Mouse (Mus musculus) midbrain, embryonic 16.5 days (tissue): ENCODE results near the gene Tesk1. TPM values are rescaled to one million over a fixed set of nuclear protein-coding genes. Genes with fewer than 3 reads are reported as not detected.

Experiments used
- ATAC-seq: fragments of 200-750 bp; cut with Nextera tagmentation; 2 replicates; pipeline ENCODE4 v1.8.0; 2017; ENCODE audit warnings: moderate TSS enrichment
- H3K27ac ChIP-seq: fragments of 300-500 bp; sonication (generic); 2 replicates; pipeline ENCODE4 v1.5.1; 2014; ENCODE audit warnings: mild to moderate bottlenecking, low read length, mixed read lengths
- H3K27me3 ChIP-seq: fragments of 300-500 bp; sonication (generic); 2 replicates; pipeline ENCODE4 v1.6.1; 2014; ENCODE audit warnings: low read depth, low read length, mixed read lengths; ENCODE audit not compliant: control insufficient read depth, insufficient read depth
- H3K36me3 ChIP-seq: fragments of 300-500 bp; sonication (generic); 2 replicates; pipeline ENCODE4 v1.6.1; 2014; ENCODE audit warnings: mild to moderate bottlenecking, low read length, moderate library complexity, mixed read lengths; ENCODE audit not compliant: control insufficient read depth, insufficient read depth
- H3K4me1 ChIP-seq: fragments of 300-500 bp; sonication (generic); 2 replicates; pipeline ENCODE4 v1.6.1; 2014; ENCODE audit warnings: mild to moderate bottlenecking, low read length, mixed read lengths; ENCODE audit not compliant: control insufficient read depth, insufficient read depth
- H3K4me2 ChIP-seq: fragments of 300-500 bp; sonication (generic); 2 replicates; pipeline ENCODE4 v1.6.1; 2014; ENCODE audit warnings: mild to moderate bottlenecking, low read length, mixed read lengths
- H3K4me3 ChIP-seq: fragments of 300-500 bp; sonication (generic); 2 replicates; pipeline ENCODE4 v1.5.1; 2014; ENCODE audit warnings: low read depth, mild to moderate bottlenecking, low read length, moderate library complexity, mixed read lengths
- H3K9ac ChIP-seq: fragments of 300-500 bp; sonication (generic); 2 replicates; pipeline ENCODE4 v1.6.1; 2014; ENCODE audit warnings: low read depth, low read length, mixed read lengths
- H3K9me3 ChIP-seq: fragments of 300-500 bp; sonication (generic); replicated peaks from 2 replicates; pipeline ENCODE4 v1.6.1; 2014; ENCODE audit warnings: mild to moderate bottlenecking, low read length, mixed read lengths; ENCODE audit not compliant: control insufficient read depth, poor library complexity, severe bottlenecking
- WGBS: fragments of 180-500 bp; shearing (Covaris S2); extraction: QIAGEN DNeasy Blood & Tissue Kit; methylation state at CpG from one replicate; pipeline ENCODE4 v1.1.7; 2014; 5-methylcytosine and 5-hydroxymethylcytosine counted together
- polyA plus RNA-seq: library from polyadenylated mRNA; unstranded; fragments of >200 nt; fragmentation: Nextera tagmentation; extraction: Ambion mirVana; gene quantifications from 2 replicates; pipeline ENCODE4 v1.2.1, GENCODE M21; 2015

Tesk1 gene
- polyA plus RNA-seq, 1 experiment from 2014 or later = 10.7 TPM

GRCm38 (mm10) chr4:43417269-43418062 lies 24.3 kb upstream of the Tesk1 start:
- Histone ChIP-seq H3K4me2 (no peak overlapping the region), H3K27me3 (no peaks in the 10 kb centered on the region), H3K36me3 (peaks cover 29% of the 10 kb centered on the region), H3K4me3 (no peak overlapping the region), H3K9ac (no peak overlapping the region), H3K9me3 (no peaks in the 10 kb centered on the region), H3K27ac (no peak overlapping the region), H3K4me1 (0 out of 2 replicates have a peak, but pooled peaks cover 3% of the 10 kb centered on the region)
- no peak for ATAC-seq
- WGBS = 77% methylated on average over 16 of the region's 16 CpGs

GRCm38 (mm10) chr4:43418450-43418849 lies 23.3 kb upstream of the Tesk1 start:
- Histone ChIP-seq H3K9me3 (no peaks in the 10 kb centered on the region), H3K4me2 (no peak overlapping the region), H3K27ac (no peak overlapping the region), H3K27me3 (no peaks in the 10 kb centered on the region), H3K36me3 (peaks cover 38% of the 10 kb centered on the region), H3K4me3 (no peak overlapping the region), H3K4me1 (0 out of 2 replicates have a peak, but pooled peaks cover 3% of the 10 kb centered on the region), H3K9ac (no peak overlapping the region)
- whole genome bisulfite sequencing = 80% methylated on average over 4 of the region's 4 CpGs
- no peak for ATAC-seq

GRCm38 (mm10) chr4:43418973-43419656 lies 22.6 kb upstream of the Tesk1 start:
- no peak overlapping the region for H3K9ac ChIP-seq
- peaks cover 45% of the 10 kb centered on the region for H3K36me3 ChIP-seq
- WGBS = 60% methylated on average over 15 of the region's 15 CpGs
- no peak for ATAC-seq
- no peak overlapping the region for H3K27ac ChIP-seq
- H3K4me1 ChIP-seq = 0 out of 2 replicates have a peak, but pooled peaks cover 3% of the 10 kb centered on the region
- H3K9me3 ChIP-seq = no peaks in the 10 kb centered on the region
- H3K4me2 ChIP-seq = no peak overlapping the region
- no peak overlapping the region for H3K4me3 ChIP-seq
- peaks cover 2% of the 10 kb centered on the region; the same call in 1 of the 2 replicates for H3K27me3 ChIP-seq

- Histone ChIP-seq H3K9ac (no peak overlapping the region), H3K4me1 (0 out of 2 replicates have a peak, but pooled peaks cover 3% of the 10 kb centered on the region), H3K4me3 (no peak overlapping the region), H3K27ac (no peak overlapping the region), H3K36me3 (peaks cover 50% of the 10 kb centered on the region), H3K4me2 (no peak overlapping the region), H3K27me3 (peaks cover 4% of the 10 kb centered on the region; the same call in 1 of the 2 replicates), H3K9me3 (no peaks in the 10 kb centered on the region)
- 75% methylated on average over 9 of the region's 9 CpGs for WGBS
- ATAC-seq = no peak
Measured at GRCm38 (mm10) chr4:43419801-43420281, 21.9 kb upstream of the Tesk1 start.

DNA sequence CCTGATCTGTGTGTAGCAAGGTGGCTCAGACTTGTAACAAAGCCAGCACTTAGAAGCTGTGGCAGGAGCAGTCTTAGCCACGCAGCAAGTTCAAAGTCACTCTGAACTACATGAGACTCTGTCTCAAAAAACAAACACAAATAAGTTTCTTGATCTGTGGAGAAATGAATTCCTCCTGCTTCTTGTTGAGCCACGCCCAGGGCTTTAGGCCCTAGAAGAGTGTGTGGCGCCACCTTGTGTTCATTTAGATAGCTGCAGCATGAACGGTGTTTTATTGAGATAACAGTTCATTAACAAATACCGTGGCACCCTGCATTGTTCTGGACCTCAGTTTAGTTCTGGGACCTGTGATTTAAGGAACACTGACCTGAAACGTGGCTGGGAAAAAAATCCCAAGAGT lies 21.4 kb upstream of the Tesk1 start:
- H3K4me2 ChIP-seq = no peak overlapping the region
- H3K27me3 ChIP-seq = peaks cover 4% of the 10 kb centered on the region; the same call in 1 of the 2 replicates
- H3K4me3 ChIP-seq = no peak overlapping the region
- peaks cover 54% of the 10 kb centered on the region for H3K36me3 ChIP-seq
- no peaks in the 10 kb centered on the region for H3K9me3 ChIP-seq
- ATAC-seq = no peak
- H3K4me1 ChIP-seq = 0 out of 2 replicates have a peak, but pooled peaks cover 3% of the 10 kb centered on the region
- 5% methylated on average over 6 of the region's 6 CpGs for WGBS
- H3K9ac ChIP-seq = no peak overlapping the region
- no peak overlapping the region for H3K27ac ChIP-seq

DNA sequence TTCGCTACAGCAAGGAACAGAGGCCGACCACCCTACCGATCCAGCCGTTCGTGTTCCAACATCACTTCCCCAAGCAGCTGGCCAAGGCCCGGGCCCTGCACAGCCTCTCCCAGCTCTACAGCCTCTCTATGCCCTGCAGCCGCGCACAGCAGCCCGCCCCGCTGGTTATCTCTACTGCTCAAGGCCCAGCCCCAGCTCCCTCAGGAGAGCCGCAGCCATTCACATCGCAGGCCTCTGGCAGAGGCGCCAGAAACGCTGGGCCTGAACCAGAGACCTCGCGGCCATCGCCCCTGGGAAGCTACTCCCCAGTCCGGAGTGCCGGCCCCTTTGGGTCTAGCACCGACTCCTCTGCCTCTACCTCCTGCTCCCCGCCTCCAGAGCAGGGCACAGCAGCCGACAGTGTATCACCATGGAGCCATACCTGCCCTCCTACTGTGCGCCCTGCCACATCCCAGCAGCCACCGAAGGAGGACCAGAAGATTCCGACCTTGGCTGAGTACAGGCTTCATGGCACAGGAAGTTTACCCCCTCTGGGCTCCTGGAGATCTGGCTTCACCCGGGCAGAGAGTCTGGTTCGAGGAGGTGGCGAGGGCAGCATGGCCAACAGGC lies 20.0 kb upstream of the Tesk1 start:
- no peaks in the 10 kb centered on the region for H3K9me3 ChIP-seq
- 82% methylated on average over 28 of the region's 28 CpGs for WGBS
- H3K9ac ChIP-seq = no peak overlapping the region
- peaks cover 53% of the 10 kb centered on the region for H3K36me3 ChIP-seq
- H3K4me1 ChIP-seq = 0 out of 2 replicates have a peak, but pooled peaks cover 3% of the 10 kb centered on the region
- no peak for ATAC-seq
- no peak overlapping the region for H3K4me3 ChIP-seq
- no peak overlapping the region for H3K4me2 ChIP-seq
- peaks cover 4% of the 10 kb centered on the region; the same call in 1 of the 2 replicates for H3K27me3 ChIP-seq
- H3K27ac ChIP-seq = no peak overlapping the region

GRCm38 (mm10) chr4:43423267-43423934 lies 18.3 kb upstream of the Tesk1 start:
- whole genome bisulfite sequencing = 92% methylated on average over 20 of the region's 20 CpGs
- Histone ChIP-seq H3K36me3 (peaks cover 52% of the 10 kb centered on the region), H3K4me2 (no peak overlapping the region), H3K9ac (no peak overlapping the region), H3K4me3 (no peak overlapping the region), H3K9me3 (no peaks in the 10 kb centered on the region), H3K27ac (no peak overlapping the region), H3K27me3 (peaks cover 4% of the 10 kb centered on the region; the same call in 1 of the 2 replicates), H3K4me1 (peaks cover 3% of the 10 kb centered on the region; the same call in 1 of the 2 replicates)
- ATAC-seq = no peak

- peaks cover 52% of the 10 kb centered on the region for H3K36me3 ChIP-seq
- peaks cover 7% of the 10 kb centered on the region; the same call in 1 of the 2 replicates for H3K4me1 ChIP-seq
- no peak for ATAC-seq
- H3K4me3 ChIP-seq = no peak overlapping the region
- no peak overlapping the region for H3K4me2 ChIP-seq
- no peak overlapping the region for H3K9ac ChIP-seq
- H3K9me3 ChIP-seq = no peaks in the 10 kb centered on the region
- no peak overlapping the region for H3K27ac ChIP-seq
- peaks cover 4% of the 10 kb centered on the region; the same call in 1 of the 2 replicates for H3K27me3 ChIP-seq
- 88% methylated on average over 9 of the region's 9 CpGs for WGBS
Measured at GRCm38 (mm10) chr4:43424072-43424471, 17.7 kb upstream of the Tesk1 start.
